Mouse (Mus musculus): ENCODE results near the gene Zfp866. TPM values are rescaled to one million over a fixed set of nuclear protein-coding genes. Genes with fewer than 3 reads are reported as not detected.
A peak's percentile ranks its signal among the peaks of the same experiment; 100 is the strongest.

Zfp866 gene
- polyA plus RNA-seq, 1 experiment from 2014 or later: 26.0 TPM

DNA sequence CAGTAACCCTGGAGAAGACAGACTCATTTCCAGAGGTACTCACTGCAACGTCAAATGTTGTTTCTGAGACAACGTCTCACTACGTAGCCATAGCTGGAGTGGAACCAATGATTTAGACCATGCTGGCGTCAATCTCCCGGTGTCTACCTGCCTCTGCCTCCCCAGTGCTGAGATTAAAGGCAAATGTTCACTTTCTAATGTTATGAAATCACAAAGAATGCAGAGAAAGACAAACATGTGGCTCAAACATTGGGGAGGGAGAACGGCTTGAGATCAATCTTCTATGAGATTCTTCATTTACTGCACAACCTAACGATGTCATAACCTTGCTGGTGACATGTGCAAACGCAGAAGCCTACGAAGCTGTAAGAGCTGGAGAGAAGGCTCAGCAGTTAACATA, 19.8 kb downstream of the Zfp866 start:
- DNase-seq (ENCODE audit: low spot score): no peak
- no peak overlapping the region for H3K4me2 ChIP-seq (ENCODE audit: low read depth, low read length)

DNA sequence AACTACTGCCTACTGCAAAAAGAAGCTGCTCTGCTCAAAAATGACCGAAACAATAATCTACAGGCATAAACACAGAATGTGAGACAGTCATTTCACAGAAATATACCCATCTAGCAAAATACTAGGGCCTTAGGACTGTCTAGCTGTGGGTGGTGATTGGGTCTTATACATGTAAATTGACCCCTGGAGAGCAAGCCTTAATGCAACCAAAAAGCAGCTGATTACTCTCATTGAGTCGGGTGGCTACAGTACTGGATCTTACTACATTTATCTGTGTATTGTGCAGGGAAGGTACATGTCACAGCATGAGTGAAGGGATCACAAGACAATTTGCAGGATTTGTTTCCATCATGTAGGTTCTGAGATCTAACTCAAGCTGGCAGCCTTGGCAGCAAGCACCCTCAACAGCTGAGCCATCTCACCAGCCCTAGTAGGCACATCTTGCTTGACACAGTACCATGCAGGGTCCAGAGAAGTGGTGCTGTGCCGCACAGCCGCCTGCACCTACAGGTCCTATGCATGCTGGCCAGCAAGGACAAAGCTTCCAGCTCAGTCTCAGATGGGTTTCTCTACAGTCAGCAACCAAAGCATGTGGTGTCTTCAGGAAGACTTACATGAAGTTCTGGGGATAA, 29.0 kb downstream of the Zfp866 start:
- H3K4me2 ChIP-seq (ENCODE audit: low read depth, low read length): no peak overlapping the region
- WGBS: 87% methylated on average over 4 of the region's 4 CpGs
- H3K9me3 ChIP-seq (ENCODE audit: control insufficient read depth, low read length): peaks cover 17% of the 10 kb centered on the region
- peaks cover 71% of the 10 kb centered on the region for H3K36me3 ChIP-seq (ENCODE audit: control insufficient read depth, insufficient read depth, low read length)
- no peak overlapping the region for H3K4me3 ChIP-seq (ENCODE audit: low read depth, low read length)
- no peaks in the 10 kb centered on the region for H3K4me1 ChIP-seq (ENCODE audit: control insufficient read depth, insufficient read depth, low read length)
- H3K9ac ChIP-seq (ENCODE audit: low read depth, low read length): no peak overlapping the region
- H3K27ac ChIP-seq (replicated peaks; ENCODE audit: low read depth, low read length): no peak overlapping the region
- no peaks in the 10 kb centered on the region for H3K27me3 ChIP-seq (replicated peaks; ENCODE audit: control insufficient read depth, insufficient read depth, low read length)
- no peak for ATAC-seq (ENCODE audit: low read depth)
- no peak for DNase-seq (ENCODE audit: low spot score)

More for the DNA sequence above, 19.8 kb downstream of the Zfp866 start:
- no peak overlapping the region for H3K27ac ChIP-seq (replicated peaks; ENCODE audit: low read depth, low read length)
- H3K9ac ChIP-seq (ENCODE audit: low read depth, low read length): no peak overlapping the region
- H3K4me3 ChIP-seq (ENCODE audit: low read depth, low read length): no peak overlapping the region
- peaks cover 15% of the 10 kb centered on the region for H3K4me1 ChIP-seq (ENCODE audit: control insufficient read depth, insufficient read depth, low read length)
- WGBS: 83% methylated on average over 9 of the region's 9 CpGs
- peaks cover 36% of the 10 kb centered on the region for H3K36me3 ChIP-seq (ENCODE audit: control insufficient read depth, insufficient read depth, low read length)
- no peak for ATAC-seq (ENCODE audit: low read depth)
- peaks cover 17% of the 10 kb centered on the region for H3K9me3 ChIP-seq (ENCODE audit: control insufficient read depth, low read length)
- H3K27me3 ChIP-seq (replicated peaks; ENCODE audit: control insufficient read depth, insufficient read depth, low read length): no peaks in the 10 kb centered on the region

DNA sequence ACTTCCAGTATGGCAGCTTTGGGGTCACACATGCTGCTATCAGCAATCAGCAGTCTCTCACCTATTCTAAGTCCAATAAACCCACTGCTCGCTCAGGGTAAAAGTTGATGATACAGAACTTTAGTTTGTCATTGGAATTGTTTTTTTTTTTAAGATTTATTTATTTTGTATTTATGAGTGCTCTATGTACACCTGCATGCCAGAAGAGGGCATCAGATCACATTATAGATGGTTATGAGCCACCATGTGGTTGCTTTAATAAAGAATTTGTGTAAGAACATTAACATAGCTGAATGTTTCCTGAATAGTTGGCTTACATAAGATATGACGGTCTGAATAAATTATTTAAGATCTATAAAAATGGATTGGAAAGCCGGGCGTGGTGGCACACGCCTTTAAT, 32.7 kb downstream of the Zfp866 start:
- DNase-seq (ENCODE audit: low spot score) (no peak), ATAC-seq (ENCODE audit: low read depth) (no peak)
- Histone ChIP-seq H3K4me1 (ENCODE audit: control insufficient read depth, insufficient read depth, low read length) (no peaks in the 10 kb centered on the region), H3K4me2 (ENCODE audit: low read depth, low read length) (no peak overlapping the region), H3K9me3 (ENCODE audit: control insufficient read depth, low read length) (no peaks in the 10 kb centered on the region), H3K27ac (replicated peaks; ENCODE audit: low read depth, low read length) (no peak overlapping the region), H3K36me3 (ENCODE audit: control insufficient read depth, insufficient read depth, low read length) (peaks cover 51% of the 10 kb centered on the region), H3K9ac (ENCODE audit: low read depth, low read length) (no peak overlapping the region), H3K4me3 (ENCODE audit: low read depth, low read length) (no peak overlapping the region), H3K27me3 (replicated peaks; ENCODE audit: control insufficient read depth, insufficient read depth, low read length) (no peaks in the 10 kb centered on the region)
- 94% methylated on average over 5 of the region's 5 CpGs for WGBS

DNA sequence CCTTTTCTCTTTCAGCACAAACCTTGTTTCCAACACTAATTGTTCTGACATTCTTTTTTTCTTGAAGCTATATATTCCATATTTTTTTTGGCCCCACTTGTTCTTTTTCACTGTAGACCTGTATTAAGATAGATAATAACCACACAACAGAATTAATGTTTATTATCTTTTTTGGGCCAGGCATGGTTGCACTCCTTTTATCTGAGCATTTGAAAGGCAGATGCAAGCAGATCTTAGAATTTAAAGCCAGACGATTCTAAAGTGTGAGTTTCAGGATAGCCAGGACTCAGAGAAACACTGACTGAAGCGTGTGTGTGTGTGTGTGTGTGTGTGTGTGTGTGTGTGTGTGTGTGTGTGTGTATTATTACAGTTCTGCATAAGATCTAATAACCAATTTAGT, 38.5 kb downstream of the Zfp866 start:
- H3K4me1 ChIP-seq (ENCODE audit: control insufficient read depth, insufficient read depth, low read length): peaks cover 11% of the 10 kb centered on the region; the same call in 1 of the 2 replicates
- no peak overlapping the region for H3K9ac ChIP-seq (ENCODE audit: low read depth, low read length)
- no peak overlapping the region for H3K27ac ChIP-seq (replicated peaks; ENCODE audit: low read depth, low read length)
- H3K36me3 ChIP-seq (ENCODE audit: control insufficient read depth, insufficient read depth, low read length): peaks cover 19% of the 10 kb centered on the region
- no peak for ATAC-seq (ENCODE audit: low read depth)
- 89% methylated on average over 2 of the region's 2 CpGs for WGBS
- no peak overlapping the region for H3K4me3 ChIP-seq (ENCODE audit: low read depth, low read length)
- no peaks in the 10 kb centered on the region for H3K9me3 ChIP-seq (ENCODE audit: control insufficient read depth, low read length)
- DNase-seq (ENCODE audit: low spot score): no peak
- no peaks in the 10 kb centered on the region for H3K27me3 ChIP-seq (replicated peaks; ENCODE audit: control insufficient read depth, insufficient read depth, low read length)
- H3K4me2 ChIP-seq (ENCODE audit: low read depth, low read length): no peak overlapping the region

DNA sequence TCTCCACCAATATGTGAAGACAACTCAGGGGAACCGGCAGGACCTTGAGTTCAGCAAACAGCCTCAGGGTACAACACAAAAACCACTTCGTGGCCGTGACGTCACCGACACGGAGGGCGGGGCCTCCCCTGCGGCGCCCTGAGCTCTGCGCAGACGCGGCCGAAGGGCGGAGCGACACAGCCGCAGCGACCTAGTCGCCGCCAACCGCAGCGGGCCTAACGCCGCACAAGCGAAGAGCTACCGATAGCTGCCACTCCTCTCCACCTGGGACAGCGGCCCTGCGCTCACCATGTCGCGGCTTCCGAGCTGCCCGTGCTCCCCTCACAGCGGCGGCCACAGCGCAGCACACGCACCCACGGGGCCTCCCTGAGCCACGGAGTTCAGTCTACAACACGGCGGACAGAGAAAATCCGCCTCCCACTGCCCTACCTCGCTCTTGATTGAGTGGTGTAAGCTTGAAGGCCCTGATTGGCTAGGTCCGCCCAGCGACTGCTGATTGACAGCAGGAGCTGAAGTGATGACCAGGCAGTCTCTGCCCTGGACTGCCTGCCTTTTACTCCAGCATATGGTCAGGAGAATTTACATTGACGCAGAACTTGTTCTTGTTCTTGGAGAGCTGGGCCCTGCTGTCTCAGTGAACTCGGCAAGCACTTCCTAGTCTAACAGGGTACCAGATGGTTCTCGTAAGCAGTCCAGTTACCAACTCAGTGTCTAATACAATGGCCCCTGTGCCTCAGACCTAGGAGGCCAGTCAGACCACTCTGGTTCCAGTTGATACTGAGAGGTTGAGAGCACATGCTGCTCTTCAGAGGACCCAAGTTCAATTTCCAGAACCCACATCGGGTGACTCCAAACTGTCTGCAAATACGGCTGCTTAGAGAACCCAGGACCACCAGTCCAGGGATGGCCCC, 41.2 kb downstream of the Zfp866 start, which contains the start of gene Zfp963:
TSS of gene Zfp963 (minus strand) at position 427 of the 911 bp plus-strand sequence.
- peak within 1 kb of the TSS; percentile 54 for H3K4me3 ChIP-seq (ENCODE audit: low read depth, low read length)
- peaks cover 4% of the 10 kb centered on the region; the same call in 1 of the 2 replicates for H3K36me3 ChIP-seq (ENCODE audit: control insufficient read depth, insufficient read depth, low read length)
- no peaks in the 10 kb centered on the region for H3K9me3 ChIP-seq (ENCODE audit: control insufficient read depth, low read length)
- no peaks in the 10 kb centered on the region for H3K27me3 ChIP-seq (replicated peaks; ENCODE audit: control insufficient read depth, insufficient read depth, low read length)
- peak; percentile 97 for DNase-seq (ENCODE audit: low spot score)
- H3K4me2 ChIP-seq (ENCODE audit: low read depth, low read length): peak within 1 kb of the TSS; percentile 51
- peak within 1 kb of the TSS; percentile 88 for H3K9ac ChIP-seq (ENCODE audit: low read depth, low read length)
- H3K27ac ChIP-seq (replicated peaks; ENCODE audit: low read depth, low read length): peak within 1 kb of the TSS; percentile 97
- peak; percentile 99 for ATAC-seq (ENCODE audit: low read depth)
- H3K4me1 ChIP-seq (ENCODE audit: control insufficient read depth, insufficient read depth, low read length): peaks cover 11% of the 10 kb centered on the region; the same call in 1 of the 2 replicates
- 4% methylated on average over 45 of the region's 48 CpGs for WGBS

DNA sequence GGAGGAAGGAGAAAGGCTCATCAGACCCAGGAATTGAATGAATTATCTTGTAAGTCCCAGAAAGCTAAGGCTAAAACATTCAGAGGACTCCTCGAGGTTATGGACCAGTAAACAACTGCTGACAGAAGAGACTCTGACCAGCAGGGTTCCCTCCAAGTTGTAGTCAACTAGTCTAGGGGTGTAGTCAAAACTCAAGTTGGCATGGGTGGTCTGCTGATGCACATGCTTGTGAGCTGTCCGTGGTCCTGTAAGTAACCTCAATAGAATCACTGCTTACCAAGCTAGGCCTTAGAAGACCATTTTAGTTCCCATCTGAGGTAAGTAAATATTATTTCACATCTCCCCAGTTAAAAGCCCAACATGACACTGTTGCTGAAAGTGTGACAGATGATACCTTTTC, 49.7 kb downstream of the Zfp866 start:
- H3K9me3 ChIP-seq (ENCODE audit: control insufficient read depth, low read length): no peaks in the 10 kb centered on the region
- 80% methylated on average over 2 of the region's 2 CpGs for WGBS
- no peak overlapping the region for H3K27ac ChIP-seq (replicated peaks; ENCODE audit: low read depth, low read length)
- peaks cover 19% of the 10 kb centered on the region for H3K36me3 ChIP-seq (ENCODE audit: control insufficient read depth, insufficient read depth, low read length)
- ATAC-seq (ENCODE audit: low read depth) (no peak), DNase-seq (ENCODE audit: low spot score) (peak; percentile 11)
- H3K4me1 ChIP-seq (ENCODE audit: control insufficient read depth, insufficient read depth, low read length): no peaks in the 10 kb centered on the region
- H3K27me3 ChIP-seq (replicated peaks; ENCODE audit: control insufficient read depth, insufficient read depth, low read length): no peaks in the 10 kb centered on the region
- no peak overlapping the region for H3K9ac ChIP-seq (ENCODE audit: low read depth, low read length)
- H3K4me3 ChIP-seq (ENCODE audit: low read depth, low read length): no peak overlapping the region
- H3K4me2 ChIP-seq (ENCODE audit: low read depth, low read length): no peak overlapping the region

DNA sequence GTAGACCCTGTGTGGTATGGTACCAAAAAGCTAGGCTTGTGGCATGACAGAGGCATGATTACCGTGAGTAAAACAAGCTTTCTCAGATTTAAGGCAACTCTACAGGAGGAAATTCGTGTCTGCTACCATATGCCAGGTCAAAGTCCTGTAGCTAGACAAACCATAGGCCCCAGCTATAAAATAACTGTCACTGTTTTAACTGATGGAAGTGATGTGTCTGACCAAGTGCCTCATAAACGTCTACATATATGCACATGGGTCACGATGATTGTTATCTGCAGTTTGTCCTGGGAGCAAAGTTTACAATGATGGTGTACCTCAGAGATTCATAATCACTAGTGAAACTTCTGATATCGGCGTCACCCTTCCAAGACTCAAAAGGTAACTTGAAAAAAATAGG, 50.2 kb downstream of the Zfp866 start:
- ATAC-seq (ENCODE audit: low read depth) (no peak), DNase-seq (ENCODE audit: low spot score) (no peak)
- Histone ChIP-seq H3K4me1 (ENCODE audit: control insufficient read depth, insufficient read depth, low read length) (no peaks in the 10 kb centered on the region), H3K27ac (replicated peaks; ENCODE audit: low read depth, low read length) (no peak overlapping the region), H3K36me3 (ENCODE audit: control insufficient read depth, insufficient read depth, low read length) (peaks cover 19% of the 10 kb centered on the region), H3K9ac (ENCODE audit: low read depth, low read length) (no peak overlapping the region), H3K9me3 (ENCODE audit: control insufficient read depth, low read length) (no peaks in the 10 kb centered on the region), H3K4me2 (ENCODE audit: low read depth, low read length) (no peak overlapping the region), H3K27me3 (replicated peaks; ENCODE audit: control insufficient read depth, insufficient read depth, low read length) (no peaks in the 10 kb centered on the region), H3K4me3 (ENCODE audit: low read depth, low read length) (no peak overlapping the region)
- 88% methylated on average over 6 of the region's 6 CpGs for WGBS

DNA sequence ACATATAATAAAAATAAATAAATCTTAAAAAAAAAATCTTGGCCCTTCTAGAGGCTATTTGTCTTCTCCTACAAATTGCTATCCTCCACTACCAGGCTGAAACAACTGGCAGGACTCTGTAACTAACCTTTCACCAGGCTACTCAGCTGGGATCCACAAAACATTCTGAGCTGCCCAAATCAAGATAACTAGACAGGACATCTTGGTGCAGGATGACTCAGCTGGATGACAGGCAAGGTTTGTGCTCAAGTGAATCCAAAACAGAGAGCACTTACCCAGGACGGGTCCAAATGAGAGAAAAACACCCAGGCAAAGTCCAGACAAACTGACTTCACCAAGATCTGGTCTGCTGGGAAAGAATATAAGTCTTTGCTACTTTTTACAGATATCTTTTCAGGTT, 55.5 kb downstream of the Zfp866 start:
- no peaks in the 10 kb centered on the region for H3K36me3 ChIP-seq (ENCODE audit: control insufficient read depth, insufficient read depth, low read length)
- H3K4me3 ChIP-seq (ENCODE audit: low read depth, low read length): no peak overlapping the region
- DNase-seq (ENCODE audit: low spot score) (no peak), ATAC-seq (ENCODE audit: low read depth) (no peak)
- peaks cover 5% of the 10 kb centered on the region; the same call in 1 of the 2 replicates for H3K9me3 ChIP-seq (ENCODE audit: control insufficient read depth, low read length)
- H3K27me3 ChIP-seq (replicated peaks; ENCODE audit: control insufficient read depth, insufficient read depth, low read length): no peaks in the 10 kb centered on the region
- H3K4me2 ChIP-seq (ENCODE audit: low read depth, low read length): no peak overlapping the region
- H3K27ac ChIP-seq (replicated peaks; ENCODE audit: low read depth, low read length): no peak overlapping the region
- WGBS: 84% methylated on average over 1 of the region's 1 CpGs
- H3K9ac ChIP-seq (ENCODE audit: low read depth, low read length): no peak overlapping the region
- no peaks in the 10 kb centered on the region for H3K4me1 ChIP-seq (ENCODE audit: control insufficient read depth, insufficient read depth, low read length)
